Mouse (Mus musculus): Measurements from ENCODE around the gene Jmjd8. TPM values are rescaled to one million over a fixed set of nuclear protein-coding genes. Genes with fewer than 3 reads are reported as not detected.

Jmjd8 gene
- polyA plus RNA-seq, 1 experiment from 2014 or later: 52.8 TPM

DNA sequence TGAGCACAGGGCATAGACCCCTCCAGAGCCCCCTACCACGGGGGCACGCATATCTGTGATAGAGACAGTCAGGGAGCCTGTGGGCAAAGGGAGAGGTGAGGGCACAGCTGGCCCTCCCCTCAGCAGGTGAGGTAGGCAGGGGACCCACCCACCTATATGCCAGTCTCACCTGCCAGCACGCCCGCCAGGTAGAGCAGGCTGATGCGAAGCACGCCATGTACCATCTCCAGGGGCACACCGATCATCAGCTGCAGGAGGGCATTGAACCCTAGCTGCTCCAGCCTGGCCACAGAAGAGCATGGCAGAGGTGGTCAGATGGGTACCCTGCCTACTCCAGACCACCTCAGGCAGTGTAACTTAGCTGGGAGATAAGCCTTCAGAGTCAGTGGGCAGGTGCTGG is 6.6 kb downstream of the Jmjd8 start:
- Histone ChIP-seq H3K9me3 (no peaks in the 10 kb centered on the region), H3K4me1 (peaks cover 62% of the 10 kb centered on the region), H3K27me3 (no peaks in the 10 kb centered on the region), H3K27ac (no peak overlapping the region), H3K9ac (peak overlapping the region; percentile 93; the same call in 1 of the 2 replicates), H3K4me2 (peak overlapping the region; percentile 98), H3K4me3 (peak overlapping the region; percentile 86; the same call in 1 of the 2 replicates), H3K36me3 (peaks cover 56% of the 10 kb centered on the region)
- ATAC-seq (ENCODE audit: insufficient number of reproducible peaks, insufficient read depth, low FRiP score, low TSS enrichment, low read depth): no peak
- WGBS: 91% methylated on average over 7 of the region's 7 CpGs

DNA sequence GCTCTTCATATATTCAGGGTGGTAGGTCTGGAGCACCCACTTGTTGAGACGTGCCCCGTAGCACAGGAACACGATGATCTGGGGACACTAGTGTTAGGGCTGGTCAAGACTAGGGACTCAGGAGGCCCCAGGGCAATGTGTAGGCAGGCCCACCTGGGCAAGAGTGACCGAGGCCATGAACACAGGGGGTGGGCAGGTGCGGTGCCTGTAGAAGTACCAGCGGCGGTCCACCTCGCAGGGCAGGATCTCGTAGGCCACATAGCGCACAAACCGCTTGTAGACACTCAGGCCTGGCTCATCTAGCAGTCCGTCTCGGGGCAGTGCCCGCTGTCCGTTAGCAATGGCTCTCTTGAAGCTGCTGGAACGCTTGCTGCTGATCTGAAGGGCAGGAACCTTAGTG is 7.1 kb downstream of the Jmjd8 start:
- Histone ChIP-seq H3K9ac (no peak overlapping the region), H3K4me3 (no peak overlapping the region), H3K27me3 (no peaks in the 10 kb centered on the region), H3K4me1 (peaks cover 57% of the 10 kb centered on the region), H3K27ac (0 out of 2 replicates have a peak overlapping the region, but pooled peaks have one; percentile 16), H3K4me2 (peak overlapping the region; percentile 98), H3K36me3 (peaks cover 56% of the 10 kb centered on the region), H3K9me3 (no peaks in the 10 kb centered on the region)
- ATAC-seq (ENCODE audit: insufficient number of reproducible peaks, insufficient read depth, low FRiP score, low TSS enrichment, low read depth): no peak
- WGBS: 90% methylated on average over 16 of the region's 16 CpGs

DNA sequence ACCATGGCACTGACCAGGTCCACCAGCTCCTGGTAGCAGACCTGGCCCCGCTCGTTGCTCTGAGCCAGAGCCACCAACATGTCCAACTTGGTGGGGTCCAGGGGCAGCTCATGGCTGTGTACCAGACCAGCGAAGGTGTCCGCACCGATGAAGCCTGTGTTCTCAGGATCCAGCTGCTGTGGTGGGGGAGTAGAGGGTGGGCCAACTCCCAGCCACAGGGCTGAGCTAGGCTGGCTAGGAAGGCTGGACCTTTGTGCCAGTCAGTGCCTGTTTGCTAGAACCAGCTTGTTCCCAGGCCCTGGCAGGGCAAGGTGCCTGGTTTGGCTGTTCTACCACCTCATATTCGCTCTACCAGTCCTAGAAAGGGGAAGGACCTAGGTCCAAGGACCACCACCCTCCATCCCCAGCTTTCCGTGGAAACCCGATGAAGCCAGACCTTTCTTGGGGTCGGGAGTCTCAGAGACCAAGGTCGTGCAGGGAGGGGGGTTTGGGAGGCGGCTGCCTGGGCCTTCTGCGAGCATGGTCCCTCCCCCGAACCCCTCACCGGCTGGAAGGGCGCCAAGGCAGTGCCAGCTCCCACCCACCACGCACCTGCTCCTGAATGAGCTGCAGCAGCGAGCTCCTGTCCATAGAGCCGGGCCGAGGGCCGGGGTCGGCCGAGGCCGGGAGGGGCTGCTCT is 7.9 kb downstream of the Jmjd8 start:
- Histone ChIP-seq H3K4me3 (peak overlapping the region; percentile 43), H3K27ac (peak overlapping the region; percentile 39; the same call in 1 of the 2 replicates), H3K9me3 (no peaks in the 10 kb centered on the region), H3K9ac (peak overlapping the region; percentile 72), H3K27me3 (no peaks in the 10 kb centered on the region), H3K4me2 (peak overlapping the region; percentile 98), H3K36me3 (peaks cover 56% of the 10 kb centered on the region), H3K4me1 (peaks cover 50% of the 10 kb centered on the region)
- 25% methylated on average over 23 of the region's 23 CpGs for WGBS
- no peak for ATAC-seq (ENCODE audit: insufficient number of reproducible peaks, insufficient read depth, low FRiP score, low TSS enrichment, low read depth)

DNA sequence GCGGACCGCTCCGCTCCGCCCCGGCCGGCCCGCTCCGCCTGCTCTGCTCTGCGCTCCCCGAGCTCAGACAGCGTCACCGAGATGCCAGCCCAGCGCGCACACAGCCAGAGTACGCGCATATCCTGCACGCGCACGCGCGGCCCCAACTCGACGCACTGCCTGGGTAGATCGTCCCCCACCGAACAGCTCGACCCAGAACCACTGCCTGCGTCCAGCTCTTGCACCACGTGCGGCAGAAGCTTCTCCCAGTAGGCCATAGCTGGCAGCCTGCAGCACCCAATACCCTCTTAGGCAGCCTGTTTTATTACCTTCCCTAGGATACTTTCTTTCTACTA is 8.4 kb downstream of the Jmjd8 start, which contains the start of gene Rhbdl1:
Rhbdl1 (minus strand) TSS at position 220 of the 335 bp plus-strand sequence.
- Histone ChIP-seq H3K27ac (peak within 1 kb of the TSS; percentile 39; the same call in 1 of the 2 replicates), H3K4me1 (peaks cover 44% of the 10 kb centered on the region), H3K27me3 (no peaks in the 10 kb centered on the region), H3K4me3 (peak within 1 kb of the TSS; percentile 43), H3K9me3 (no peaks in the 10 kb centered on the region), H3K9ac (peak within 1 kb of the TSS; percentile 72), H3K4me2 (peak within 1 kb of the TSS; percentile 98), H3K36me3 (peaks cover 58% of the 10 kb centered on the region)
- ATAC-seq (ENCODE audit: insufficient number of reproducible peaks, insufficient read depth, low FRiP score, low TSS enrichment, low read depth): no peak
- WGBS: 3% methylated on average over 29 of the region's 29 CpGs

DNA sequence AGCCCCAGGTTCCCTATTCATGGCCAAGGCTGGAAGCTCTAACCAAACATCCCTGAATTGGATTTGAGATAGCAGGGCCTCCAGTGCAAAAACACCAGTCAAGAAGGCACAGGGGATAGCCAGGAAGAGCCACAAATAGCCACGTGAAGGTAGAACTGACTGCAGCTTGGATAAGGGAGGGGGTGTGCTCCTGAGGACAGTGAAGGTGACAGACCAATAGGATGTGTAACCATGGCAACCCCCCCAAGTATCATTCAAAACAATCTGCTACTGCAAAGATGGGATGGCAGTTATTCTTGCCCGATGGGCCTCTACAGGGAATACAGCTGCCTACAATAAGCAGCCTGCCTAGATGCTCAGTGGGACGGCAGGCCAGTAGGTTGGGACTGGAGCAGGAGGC is 8.9 kb downstream of the Jmjd8 start:
- H3K9me3 ChIP-seq: no peaks in the 10 kb centered on the region
- H3K27me3 ChIP-seq: no peaks in the 10 kb centered on the region
- peaks cover 63% of the 10 kb centered on the region for H3K36me3 ChIP-seq
- H3K27ac ChIP-seq: 0 out of 2 replicates have a peak overlapping the region, but pooled peaks have one; percentile 39
- peak overlapping the region; percentile 43 for H3K4me3 ChIP-seq
- peak overlapping the region; percentile 72 for H3K9ac ChIP-seq
- 53% methylated on average over 3 of the region's 3 CpGs for WGBS
- peaks cover 43% of the 10 kb centered on the region for H3K4me1 ChIP-seq
- no peak for ATAC-seq (ENCODE audit: insufficient number of reproducible peaks, insufficient read depth, low FRiP score, low TSS enrichment, low read depth)
- peak overlapping the region; percentile 98 for H3K4me2 ChIP-seq

DNA sequence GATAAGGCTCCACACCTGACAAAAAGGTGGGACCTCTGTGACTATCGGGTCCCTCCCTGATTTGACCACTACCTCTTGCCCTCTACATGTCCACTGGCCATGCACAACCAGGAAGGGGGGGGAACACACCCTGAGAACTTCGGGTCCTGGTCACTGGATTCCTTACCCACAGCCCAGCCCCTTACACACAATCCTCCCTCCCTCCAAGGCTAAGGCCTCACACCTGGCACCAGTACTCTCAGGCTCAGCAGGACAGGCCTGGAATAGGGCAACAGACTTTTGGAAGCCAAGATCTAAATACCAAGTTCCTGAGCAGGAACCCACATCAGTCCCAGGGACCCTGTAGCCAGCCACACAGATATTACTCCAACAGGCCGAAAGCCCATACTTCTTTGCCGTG is 10.2 kb downstream of the Jmjd8 start:
- Histone ChIP-seq H3K9me3 (no peaks in the 10 kb centered on the region), H3K4me1 (peaks cover 48% of the 10 kb centered on the region), H3K9ac (0 out of 2 replicates have a peak overlapping the region, but pooled peaks have one; percentile 6), H3K36me3 (peaks cover 64% of the 10 kb centered on the region), H3K4me3 (no peak overlapping the region), H3K27ac (no peak overlapping the region), H3K4me2 (no peak overlapping the region), H3K27me3 (no peaks in the 10 kb centered on the region)
- ATAC-seq (ENCODE audit: insufficient number of reproducible peaks, insufficient read depth, low FRiP score, low TSS enrichment, low read depth): no peak
- 91% methylated on average over 4 of the region's 4 CpGs for WGBS

DNA sequence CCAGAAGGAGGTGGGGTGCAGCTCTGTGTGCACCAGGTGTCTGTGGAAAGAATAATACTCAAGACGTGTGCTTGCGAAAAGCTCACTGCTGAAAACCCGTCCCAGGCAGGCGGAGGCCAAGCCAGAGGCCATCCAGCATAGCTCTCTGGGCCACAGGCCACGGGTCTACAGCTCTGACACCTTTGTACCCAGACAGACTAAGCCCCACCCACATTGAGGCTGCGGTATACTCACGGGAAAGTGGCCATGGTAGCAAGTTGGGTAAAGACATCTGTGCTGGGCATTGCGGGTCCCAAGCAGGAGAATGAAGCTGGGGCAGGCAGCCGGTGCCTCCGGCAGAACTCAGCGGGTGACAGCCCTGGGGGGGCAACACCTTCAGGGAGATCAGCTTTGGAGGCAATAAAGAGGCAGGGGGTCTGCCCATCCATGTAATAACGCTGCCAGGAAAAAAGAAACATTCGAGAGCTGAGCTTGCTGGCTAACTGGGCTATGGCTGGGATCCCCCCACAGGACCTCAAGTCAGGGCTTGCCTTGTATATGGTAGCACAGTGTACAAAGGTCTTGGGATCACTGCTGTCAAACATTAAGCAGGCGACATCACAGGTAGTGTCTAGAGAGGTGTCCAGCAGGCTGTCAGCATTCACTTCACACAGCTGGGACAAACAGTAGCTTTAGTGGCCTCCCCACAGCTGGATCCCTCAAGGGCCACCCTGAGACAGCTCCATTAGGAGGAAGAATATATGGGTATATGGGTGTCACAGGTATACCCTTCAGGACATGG is 11.0 kb downstream of the Jmjd8 start:
- Histone ChIP-seq H3K36me3 (peaks cover 62% of the 10 kb centered on the region), H3K4me2 (no peak overlapping the region), H3K27me3 (no peaks in the 10 kb centered on the region), H3K9ac (0 out of 2 replicates have a peak overlapping the region, but pooled peaks have one; percentile 6), H3K4me1 (peaks cover 43% of the 10 kb centered on the region), H3K27ac (no peak overlapping the region), H3K9me3 (no peaks in the 10 kb centered on the region), H3K4me3 (no peak overlapping the region)
- 81% methylated on average over 14 of the region's 14 CpGs for WGBS
- ATAC-seq (ENCODE audit: insufficient number of reproducible peaks, insufficient read depth, low FRiP score, low TSS enrichment, low read depth): no peak

DNA sequence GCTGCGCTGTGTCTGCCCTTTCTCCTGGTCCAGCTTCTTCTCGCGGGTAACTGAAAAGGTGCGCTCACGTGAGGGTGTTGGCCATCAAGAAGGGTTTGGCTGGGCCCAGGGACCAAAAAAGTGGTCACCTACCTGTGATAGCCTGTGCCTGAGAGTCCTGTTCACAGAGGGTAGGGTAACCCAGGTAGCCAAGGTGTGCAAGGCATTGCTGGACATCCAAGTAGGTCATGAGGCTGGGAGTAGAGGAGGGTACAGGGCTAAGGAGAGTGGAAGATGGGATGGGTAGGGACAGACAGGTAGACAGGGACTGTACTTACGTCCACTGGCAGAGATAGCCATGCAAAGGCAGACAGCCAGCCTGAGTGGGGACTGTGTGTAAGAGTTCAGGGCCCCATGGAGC is 11.9 kb downstream of the Jmjd8 start:
- 95% methylated on average over 6 of the region's 6 CpGs for WGBS
- no peak overlapping the region for H3K4me3 ChIP-seq

DNA sequence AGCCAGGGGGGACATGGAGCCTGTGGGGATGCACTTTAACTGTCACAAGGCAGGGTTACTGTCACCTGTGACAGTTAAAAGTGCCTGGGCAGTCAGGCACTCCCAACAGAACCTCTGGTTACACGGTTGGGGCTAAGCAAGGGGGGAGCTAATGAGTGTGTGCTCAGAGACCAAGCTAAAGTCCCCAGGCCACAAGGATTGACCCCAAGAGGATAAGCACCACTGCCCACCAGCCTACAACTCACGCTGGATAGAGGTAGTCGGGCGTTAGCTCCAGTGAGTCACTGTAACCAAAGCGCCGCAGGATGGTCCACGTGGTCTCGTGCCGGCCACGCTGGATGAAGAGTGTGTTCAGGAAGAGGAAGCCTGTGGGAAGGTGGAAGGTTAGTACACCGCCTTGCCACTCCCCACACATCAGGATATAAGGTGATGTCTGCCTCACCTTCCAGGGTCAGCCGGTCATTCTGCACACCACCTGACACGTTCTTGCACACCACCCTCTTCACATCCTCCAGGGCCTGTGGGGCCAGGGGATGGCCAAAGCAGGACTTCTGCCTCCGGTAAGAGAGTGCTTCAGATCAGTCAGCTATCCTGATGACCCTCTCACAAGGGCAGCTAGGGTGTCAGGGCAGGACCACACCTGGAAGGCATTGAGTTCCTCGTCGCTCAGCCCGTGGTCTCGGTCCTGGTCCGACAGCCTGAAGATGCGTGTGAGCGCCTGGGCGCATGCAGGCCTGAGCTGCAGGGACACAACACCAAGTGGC is 12.6 kb downstream of the Jmjd8 start, which contains the start of gene Gm20683:
Gm20683 (minus strand) TSS at position 647 of the 764 bp plus-strand sequence.
- peaks cover 61% of the 10 kb centered on the region for H3K36me3 ChIP-seq
- H3K4me1 ChIP-seq: peaks cover 30% of the 10 kb centered on the region

More for the DNA sequence above, 11.9 kb downstream of the Jmjd8 start:
- Histone ChIP-seq H3K36me3 (peaks cover 59% of the 10 kb centered on the region), H3K4me1 (peaks cover 38% of the 10 kb centered on the region), H3K27me3 (no peaks in the 10 kb centered on the region), H3K4me2 (no peak overlapping the region), H3K9ac (0 out of 2 replicates have a peak overlapping the region, but pooled peaks have one; percentile 6), H3K9me3 (no peaks in the 10 kb centered on the region), H3K27ac (no peak overlapping the region)
- no peak for ATAC-seq (ENCODE audit: insufficient number of reproducible peaks, insufficient read depth, low FRiP score, low TSS enrichment, low read depth)

DNA sequence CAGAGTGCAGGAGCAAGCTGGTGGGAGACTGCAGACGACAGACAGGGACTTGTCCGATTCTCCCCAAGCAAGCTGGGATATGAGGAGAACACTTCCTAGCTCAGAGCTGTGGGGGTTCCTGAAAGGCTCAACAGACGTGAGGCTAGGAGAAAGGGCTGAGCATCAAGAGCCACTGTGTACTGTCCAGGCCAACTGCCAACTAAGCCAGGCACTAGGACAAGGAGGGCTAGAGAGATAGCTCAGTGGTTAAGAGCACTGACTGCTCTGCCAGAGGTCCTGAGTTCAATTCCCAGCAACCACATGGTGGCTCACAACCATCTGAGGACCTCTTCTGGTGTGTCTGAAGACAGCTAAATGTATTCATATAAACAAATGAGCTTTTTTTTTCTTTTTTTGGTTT is 13.8 kb downstream of the Jmjd8 start:
- no peaks in the 10 kb centered on the region for H3K27me3 ChIP-seq
- no peak overlapping the region for H3K9ac ChIP-seq
- no peak overlapping the region for H3K4me3 ChIP-seq
- peaks cover 73% of the 10 kb centered on the region for H3K36me3 ChIP-seq
- H3K4me1 ChIP-seq: peaks cover 18% of the 10 kb centered on the region
- 82% methylated on average over 3 of the region's 3 CpGs for WGBS
- H3K27ac ChIP-seq: no peak overlapping the region
- no peaks in the 10 kb centered on the region for H3K9me3 ChIP-seq
- no peak for ATAC-seq (ENCODE audit: insufficient number of reproducible peaks, insufficient read depth, low FRiP score, low TSS enrichment, low read depth)
- no peak overlapping the region for H3K4me2 ChIP-seq

More for the DNA sequence above, 12.6 kb downstream of the Jmjd8 start, which contains the start of gene Gm20683:
- H3K4me2 ChIP-seq: no peak within 1 kb of the TSS
- WGBS: 93% methylated on average over 22 of the region's 22 CpGs
- H3K27me3 ChIP-seq: no peaks in the 10 kb centered on the region
- H3K27ac ChIP-seq: no peak within 1 kb of the TSS
- no peak for ATAC-seq (ENCODE audit: insufficient number of reproducible peaks, insufficient read depth, low FRiP score, low TSS enrichment, low read depth)
- H3K4me3 ChIP-seq: no peak within 1 kb of the TSS
- H3K9me3 ChIP-seq: no peaks in the 10 kb centered on the region
- no peak within 1 kb of the TSS for H3K9ac ChIP-seq

DNA sequence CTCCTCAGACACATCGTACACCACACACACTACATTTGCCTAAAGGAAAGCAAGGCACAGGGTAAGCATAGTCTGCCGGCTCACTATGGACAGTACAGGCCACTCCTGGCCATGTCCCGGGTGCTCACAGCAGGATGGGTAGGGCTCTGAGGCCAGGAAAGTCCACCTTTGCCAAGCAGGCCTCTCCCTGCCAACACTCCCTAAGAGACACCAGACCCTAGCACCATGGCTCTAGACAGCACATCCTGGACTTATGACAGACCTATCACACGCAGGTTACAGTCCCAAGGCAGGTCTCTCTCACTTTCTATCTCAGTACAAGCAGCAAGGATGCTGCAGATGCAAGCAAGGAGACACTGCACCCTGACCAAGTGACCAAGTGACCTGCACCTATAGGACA is 14.5 kb downstream of the Jmjd8 start:
- peak overlapping the region; percentile 87 for H3K4me2 ChIP-seq
- H3K9me3 ChIP-seq: no peaks in the 10 kb centered on the region
- no peaks in the 10 kb centered on the region for H3K27me3 ChIP-seq
- whole genome bisulfite sequencing: 91% methylated on average over 4 of the region's 4 CpGs
- peaks cover 74% of the 10 kb centered on the region for H3K36me3 ChIP-seq
- ATAC-seq (ENCODE audit: insufficient number of reproducible peaks, insufficient read depth, low FRiP score, low TSS enrichment, low read depth): no peak
- H3K9ac ChIP-seq: peak overlapping the region; percentile 91
- H3K4me1 ChIP-seq: peaks cover 16% of the 10 kb centered on the region
- H3K4me3 ChIP-seq: peak overlapping the region; percentile 83
- H3K27ac ChIP-seq: no peak overlapping the region
